Mouse (Mus musculus): ENCODE results near the gene Aldh3a2. TPM values are rescaled to one million over a fixed set of nuclear protein-coding genes. Genes with fewer than 3 reads are reported as not detected.

Aldh3a2 gene
- total and polyA plus RNA-seq, 3 experiments = 11.0 to 15.0 TPM; not detected in 1

- Histone ChIP-seq H3K36me3 (ENCODE audit: control insufficient read depth in 1 of 2, insufficient read depth in 2 of 2, low read length in 2 of 2) (peaks cover 0 to 8% of the 10 kb centered on the region in 2 experiments; a peak in 2 of 4 replicates), H3K27me3 (ENCODE audit: control insufficient read depth in 1 of 2, insufficient read depth in 2 of 2, low read length in 2 of 2) (no peaks in the 10 kb centered on the region; a peak in 1 of 4 replicates), H3K9ac (ENCODE audit: control insufficient read depth, low read depth, low read length, poor library complexity, severe bottlenecking) (no peak overlapping the region), H3K27ac (ENCODE audit: control insufficient read depth, low read depth, low read length) (no peak overlapping the region), H3K9me3 (replicated peaks; ENCODE audit: insufficient read depth, low read length) (no peaks in the 10 kb centered on the region), H3K4me1 (ENCODE audit: control insufficient read depth in 1 of 2, insufficient read depth in 2 of 2, low read length in 2 of 2) (peaks cover 11 to 12% of the 10 kb centered on the region in 2 experiments), H3K79me2 (ENCODE audit: control insufficient read depth, insufficient read depth, low read length, poor library complexity) (no peaks in the 10 kb centered on the region), H3K4me3 (ENCODE audit: control insufficient read depth in 1 of 2, insufficient read depth in 1 of 2, low read depth in 2 of 2, low read length in 2 of 2) (no peak overlapping the region)
- no peak for TF ChIP-seq ZC3H11A (IDR thresholded peaks at IDR 0.05; ENCODE audit: low read depth, low read length)
- TF ChIP-seq ETS1 (IDR thresholded peaks at IDR 0.05; ENCODE audit: low read depth, low read length) = no peak
- TF ChIP-seq POLR2AphosphoS5 (IDR thresholded peaks at IDR 0.05; ENCODE audit: borderline replicate concordance, low read depth, low read length) = no peak
- no peak for TF ChIP-seq HCFC1 (IDR thresholded peaks at IDR 0.05; ENCODE audit: low read depth, low read length)
- no peak for TF ChIP-seq MAZ (IDR thresholded peaks at IDR 0.05; ENCODE audit: low read depth, low read length)
- no peak for TF ChIP-seq NELFE (IDR thresholded peaks at IDR 0.05; ENCODE audit: low read depth, low read length)
- no peak for TF ChIP-seq POLR2A (IDR thresholded peaks at IDR 0.05; ENCODE audit: control insufficient read depth in 1 of 2, insufficient read depth in 1 of 2, low read depth in 1 of 2, low read length in 2 of 2, poor library complexity in 1 of 2)
- no peak for TF ChIP-seq USF1 (IDR thresholded peaks at IDR 0.05; ENCODE audit: low read depth, low read length)
- TF ChIP-seq SMC3 (IDR thresholded peaks at IDR 0.05; ENCODE audit: low read depth, low read length) = no peak
- TF ChIP-seq CHD1 (IDR thresholded peaks at IDR 0.05; ENCODE audit: low read depth, low read length) = no peak
- TF ChIP-seq NRF1 (IDR thresholded peaks at IDR 0.05; ENCODE audit: insufficient read depth, low read depth, low read length, poor library complexity, severe bottlenecking) = no peak
- TF ChIP-seq EP300 (IDR thresholded peaks at IDR 0.05; ENCODE audit: low read depth in 1 of 2, low read length in 2 of 2) = no peak
- no peak for TF ChIP-seq RCOR1 (IDR thresholded peaks at IDR 0.05; ENCODE audit: low read depth, low read length)
- DNase-seq (ENCODE audit: low read depth, low spot score) = no peak
Measured at GRCm38 (mm10) chr11:61224234-61224744, 43.0 kb downstream of the Aldh3a2 start.

GRCm38 (mm10) chr11:61222971-61223745 lies 44.1 kb downstream of the Aldh3a2 start:
- Histone ChIP-seq H3K4me1 (ENCODE audit: control insufficient read depth in 1 of 2, insufficient read depth in 2 of 2, low read length in 2 of 2) (peaks cover 11 to 12% of the 10 kb centered on the region in 2 experiments), H3K4me3 (ENCODE audit: control insufficient read depth in 1 of 2, insufficient read depth in 1 of 2, low read depth in 2 of 2, low read length in 2 of 2) (no peak overlapping the region; a peak in 1 of 4 replicates), H3K36me3 (ENCODE audit: control insufficient read depth in 1 of 2, insufficient read depth in 2 of 2, low read length in 2 of 2) (peaks cover 0 to 8% of the 10 kb centered on the region in 2 experiments; a peak in 2 of 4 replicates), H3K9ac (ENCODE audit: control insufficient read depth, low read depth, low read length, poor library complexity, severe bottlenecking) (no peak overlapping the region), H3K27ac (ENCODE audit: control insufficient read depth, low read depth, low read length) (no peak overlapping the region), H3K27me3 (ENCODE audit: control insufficient read depth in 1 of 2, insufficient read depth in 2 of 2, low read length in 2 of 2) (no peaks in the 10 kb centered on the region; a peak in 1 of 4 replicates), H3K9me3 (replicated peaks; ENCODE audit: insufficient read depth, low read length) (no peaks in the 10 kb centered on the region), H3K79me2 (ENCODE audit: control insufficient read depth, insufficient read depth, low read length, poor library complexity) (no peaks in the 10 kb centered on the region)
- DNase-seq (ENCODE audit: low read depth, low spot score) = peak; percentile 32
- peak; percentile 39; the same call in 1 of the 2 replicates for TF ChIP-seq MXI1 (IDR thresholded peaks at IDR 0.05; ENCODE audit: low read depth, low read length)
- TF ChIP-seq CTCF (IDR thresholded peaks at IDR 0.05 in 2 of 3, conservative IDR thresholded peaks at IDR 0.05 in 1 of 3; ENCODE audit: control insufficient read depth in 1 of 3, insufficient read depth in 1 of 3, low read depth in 2 of 3, low read length in 3 of 3, poor library complexity in 1 of 3, severe bottlenecking in 1 of 3) = no peak
- TF ChIP-seq POLR2AphosphoS2 (IDR thresholded peaks at IDR 0.05; ENCODE audit: low read length) = no peak
- TF ChIP-seq ETS1 (IDR thresholded peaks at IDR 0.05; ENCODE audit: low read depth, low read length) = peak; percentile 59
- peak; percentile 77 for TF ChIP-seq GATA1 (IDR thresholded peaks at IDR 0.05; ENCODE audit: low read depth, low read length)
- TF ChIP-seq SIN3A (IDR thresholded peaks at IDR 0.05; ENCODE audit: low read length) = 0 out of 2 replicates have a peak, but pooled peaks have one; percentile 44
- peak; percentile 46; the same call in 1 of the 2 replicates for TF ChIP-seq MYC (IDR thresholded peaks at IDR 0.05; ENCODE audit: low read depth, low read length)
- TF ChIP-seq USF1 (IDR thresholded peaks at IDR 0.05; ENCODE audit: low read depth, low read length) = no peak
- TF ChIP-seq MAX (IDR thresholded peaks at IDR 0.05; ENCODE audit: low read length) = peak; percentile 37; the same call in 1 of the 2 replicates
- peak; percentile 77 for TF ChIP-seq TCF12 (IDR thresholded peaks at IDR 0.05; ENCODE audit: low read depth, low read length)
- peak; percentile 71 to 76 for TF ChIP-seq EP300 (IDR thresholded peaks at IDR 0.05; ENCODE audit: low read depth in 1 of 2, low read length in 2 of 2)
- 0 out of 2 replicates have a peak, but pooled peaks have one; percentile 12 for TF ChIP-seq BHLHE40 (IDR thresholded peaks at IDR 0.05; ENCODE audit: borderline replicate concordance, low read depth, low read length)
- TF ChIP-seq ELF1 (IDR thresholded peaks at IDR 0.05; ENCODE audit: low read depth, low read length) = no peak

All from MEL (cell line).